Mouse (Mus musculus) thymus, adult 2 months (tissue): Measurements from ENCODE around the gene Gng12.

ENCODE experiments used
- CTCF ChIP-seq: fragments of 200-500 bp; IDR thresholded peaks from 2 replicates; pipeline ENCODE4 v1.5.1; 2012; ENCODE audit warnings: mild to moderate bottlenecking, control low read depth, low read length, moderate library complexity, borderline replicate concordance; ENCODE audit not compliant: control insufficient read depth, poor library complexity, insufficient read depth; ENCODE audit errors: extremely low read depth
- POLR2A ChIP-seq: fragments of 200-500 bp; IDR thresholded peaks from 2 replicates; pipeline ENCODE4 v1.6.1; 2012; ENCODE audit warnings: mild to moderate bottlenecking, low read length, control low read depth, moderate library complexity; ENCODE audit not compliant: control insufficient read depth, poor library complexity, insufficient read depth; ENCODE audit errors: extremely low read depth

DNA sequence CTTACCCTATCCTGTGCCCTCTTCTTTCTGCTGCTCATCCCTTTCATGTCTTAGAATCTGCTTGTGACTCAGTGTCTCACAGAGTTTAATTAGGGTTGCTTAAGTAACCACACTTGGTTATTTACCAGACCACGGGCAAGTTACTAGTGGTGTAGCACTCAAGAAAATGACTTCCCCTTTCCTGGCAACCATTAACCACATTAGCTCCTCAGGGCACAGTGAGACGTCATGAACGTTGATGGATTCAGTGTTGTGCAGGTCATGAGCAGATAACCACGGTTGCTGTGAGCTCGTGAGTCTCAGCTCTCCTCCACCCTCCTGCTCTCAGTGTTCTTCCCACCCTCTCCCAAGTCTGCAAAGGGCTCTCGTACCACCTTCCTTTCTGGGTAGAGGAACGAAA is 33.5 kb downstream of the Gng12 start:
- TF ChIP-seq CTCF (no peak), POLR2A (no peak)
